Mouse (Mus musculus): ENCODE results near the gene Olfr509.
"Not testable (repeated sequence)": the region's sequence is repeated elsewhere in the genome, so short reads cannot be mapped to it uniquely, and the experiment has no call there.

- not testable (repeated sequence) for TF ChIP-seq CTCF, EP300 (IDR thresholded peaks at IDR 0.05; ENCODE audit: low read depth)
Measured at GRCm38 (mm10) chr7:108601916-108602315, 49.8 kb downstream of the Olfr509 start.
